Mouse (Mus musculus): Measurements from ENCODE around the gene Alkbh2. TPM values are rescaled to one million over a fixed set of nuclear protein-coding genes. Genes with fewer than 3 reads are reported as not detected.

Gene Alkbh2
- polyA plus RNA-seq, 1 experiment from 2014 or later, result 11.0 TPM

DNA sequence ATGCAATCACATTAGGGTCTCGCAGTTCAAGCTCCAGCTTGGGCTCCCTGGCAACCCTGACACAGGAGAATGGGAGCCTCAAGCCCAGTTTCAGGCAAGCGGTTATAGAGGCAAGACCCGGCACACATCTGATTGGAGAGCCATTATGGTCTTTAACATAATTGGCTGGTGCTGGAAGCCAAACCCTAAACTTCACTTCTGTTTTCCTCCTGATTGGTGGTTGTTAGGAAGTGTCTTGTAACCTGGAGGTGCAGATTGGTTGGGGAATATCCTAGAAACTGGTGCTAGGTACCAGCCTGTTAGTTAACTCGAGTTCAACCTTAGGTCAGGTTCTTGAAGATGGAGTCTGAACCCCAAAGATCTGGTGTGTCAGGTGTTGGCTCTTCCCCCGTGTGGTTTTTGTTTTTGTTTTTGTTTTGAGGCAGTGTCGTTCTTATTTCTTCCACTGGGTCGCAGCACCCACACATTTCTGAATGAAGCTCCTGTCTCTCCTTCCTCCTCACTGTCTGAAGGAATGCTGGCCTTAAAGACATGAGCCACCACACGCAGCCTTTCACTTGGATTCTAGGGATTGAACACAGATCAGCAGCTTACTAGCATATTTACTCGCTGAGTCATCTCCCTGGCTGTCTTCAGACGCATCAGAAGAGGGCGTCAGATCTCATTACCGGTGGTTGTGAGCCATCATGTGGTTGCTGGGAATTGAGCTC lies 34.2 kb upstream of the Alkbh2 start:
- 40% methylated on average over 12 of the region's 12 CpGs for WGBS
- Histone ChIP-seq H3K27ac (ENCODE audit: poor library complexity, severe bottlenecking) (no peak overlapping the region), H3K4me3 (no peak overlapping the region), H3K9me3 (replicated peaks) (no peaks in the 10 kb centered on the region), H3K4me1 (replicated peaks) (peaks cover 4% of the 10 kb centered on the region; the same call in 1 of the 2 replicates), H3K4me2 (no peak overlapping the region), H3K36me3 (peaks cover 14% of the 10 kb centered on the region; the same call in 1 of the 2 replicates), H3K27me3 (replicated peaks) (no peaks in the 10 kb centered on the region), H3K9ac (no peak overlapping the region)
- no peak for ATAC-seq (ENCODE audit: insufficient number of reproducible peaks, low FRiP score)

DNA sequence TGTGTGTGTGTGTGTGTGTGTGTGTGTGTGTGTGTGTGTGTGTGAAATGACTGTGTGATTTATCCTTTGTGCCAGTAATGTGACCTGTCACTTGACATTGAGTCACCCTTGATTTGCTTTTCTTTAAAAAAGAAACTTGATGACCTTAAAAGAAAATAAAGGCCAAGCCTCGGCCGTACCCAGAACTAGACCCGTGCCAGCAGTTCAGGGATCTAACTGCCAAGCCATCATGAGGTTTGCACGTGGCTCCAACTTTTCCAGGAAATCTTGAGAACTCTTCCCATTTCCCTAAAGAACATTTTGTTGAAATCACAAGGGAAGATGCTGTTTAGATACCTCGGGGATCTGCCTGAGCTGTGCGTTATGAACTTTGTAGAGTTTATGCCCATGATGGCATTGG lies 33.4 kb upstream of the Alkbh2 start:
- H3K36me3 ChIP-seq, result peaks cover 9% of the 10 kb centered on the region; the same call in 1 of the 2 replicates
- no peak overlapping the region for H3K27ac ChIP-seq (ENCODE audit: poor library complexity, severe bottlenecking)
- no peak for ATAC-seq (ENCODE audit: insufficient number of reproducible peaks, low FRiP score)
- no peaks in the 10 kb centered on the region for H3K9me3 ChIP-seq (replicated peaks)
- H3K4me2 ChIP-seq, result no peak overlapping the region
- no peaks in the 10 kb centered on the region for H3K27me3 ChIP-seq (replicated peaks)
- no peak overlapping the region for H3K9ac ChIP-seq
- 88% methylated on average over 6 of the region's 6 CpGs for WGBS
- peaks cover 4% of the 10 kb centered on the region; the same call in 1 of the 2 replicates for H3K4me1 ChIP-seq (replicated peaks)
- H3K4me3 ChIP-seq, result no peak overlapping the region

DNA sequence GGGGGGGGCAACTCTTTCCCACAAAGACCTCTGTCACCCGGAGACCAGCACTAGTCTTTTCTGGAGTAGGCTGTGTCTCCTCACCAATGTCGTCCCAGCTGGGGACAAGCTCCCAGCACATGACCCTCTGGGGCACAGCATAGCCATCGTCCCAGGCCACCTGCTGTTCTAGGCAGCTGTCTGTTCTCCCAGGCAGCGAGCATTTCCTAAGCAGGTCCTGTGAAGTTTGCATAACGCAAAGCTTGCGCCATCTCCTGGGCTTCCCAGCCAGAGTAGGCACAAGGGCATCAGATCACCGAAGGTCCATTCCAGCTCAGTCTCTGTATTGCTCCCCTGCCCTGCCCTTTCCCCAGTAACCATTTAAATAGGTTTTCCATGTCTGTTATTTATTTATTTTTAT lies 29.2 kb upstream of the Alkbh2 start:
- 46% methylated on average over 7 of the region's 7 CpGs for WGBS
- Histone ChIP-seq H3K27ac (ENCODE audit: poor library complexity, severe bottlenecking) (no peak overlapping the region), H3K4me3 (no peak overlapping the region), H3K4me2 (no peak overlapping the region), H3K27me3 (replicated peaks) (no peaks in the 10 kb centered on the region), H3K4me1 (replicated peaks) (peaks cover 26% of the 10 kb centered on the region), H3K36me3 (no peaks in the 10 kb centered on the region), H3K9ac (no peak overlapping the region), H3K9me3 (replicated peaks) (no peaks in the 10 kb centered on the region)
- no peak for ATAC-seq (ENCODE audit: insufficient number of reproducible peaks, low FRiP score)

GRCm38 (mm10) chr5:114155168-114155933 lies 27.3 kb upstream of the Alkbh2 start:
- H3K9me3 ChIP-seq (replicated peaks), result no peaks in the 10 kb centered on the region
- H3K9ac ChIP-seq, result no peak overlapping the region; the same call in 1 of the 2 replicates
- no peaks in the 10 kb centered on the region for H3K36me3 ChIP-seq
- H3K4me2 ChIP-seq, result no peak overlapping the region
- ATAC-seq (ENCODE audit: insufficient number of reproducible peaks, low FRiP score), result no peak
- H3K27ac ChIP-seq (ENCODE audit: poor library complexity, severe bottlenecking), result no peak overlapping the region
- H3K4me3 ChIP-seq, result no peak overlapping the region
- no peaks in the 10 kb centered on the region for H3K27me3 ChIP-seq (replicated peaks)
- 48% methylated on average over 9 of the region's 9 CpGs for WGBS
- H3K4me1 ChIP-seq (replicated peaks), result peaks cover 36% of the 10 kb centered on the region

GRCm38 (mm10) chr5:114154765-114155164 lies 26.7 kb upstream of the Alkbh2 start:
- 82% methylated on average over 5 of the region's 5 CpGs for WGBS
- no peak for ATAC-seq (ENCODE audit: insufficient number of reproducible peaks, low FRiP score)
- Histone ChIP-seq H3K36me3 (no peaks in the 10 kb centered on the region), H3K9ac (no peak overlapping the region; the same call in 1 of the 2 replicates), H3K27me3 (replicated peaks) (no peaks in the 10 kb centered on the region), H3K27ac (ENCODE audit: poor library complexity, severe bottlenecking) (no peak overlapping the region), H3K4me1 (replicated peaks) (peaks cover 36% of the 10 kb centered on the region), H3K4me2 (no peak overlapping the region), H3K9me3 (replicated peaks) (no peaks in the 10 kb centered on the region), H3K4me3 (no peak overlapping the region)

DNA sequence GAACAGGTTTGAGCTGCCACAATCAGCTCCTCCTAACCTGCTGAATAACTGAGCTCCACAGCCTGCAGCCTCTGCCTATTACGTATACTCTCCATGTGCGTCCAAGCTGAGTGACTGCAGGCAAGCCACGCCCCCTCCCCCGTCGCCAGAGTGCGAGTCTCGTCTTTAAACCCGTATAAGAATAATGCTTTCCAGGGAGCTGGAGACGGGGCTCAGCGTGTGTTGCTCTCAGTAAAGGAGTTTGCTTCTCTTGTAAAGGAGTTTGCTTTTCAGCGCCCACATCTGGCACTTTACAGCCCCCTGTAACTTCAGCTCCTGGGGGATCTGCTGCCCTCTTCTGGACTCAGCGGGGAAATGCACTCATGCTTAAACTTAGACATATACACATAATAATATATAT lies 25.5 kb upstream of the Alkbh2 start:
- ATAC-seq (ENCODE audit: insufficient number of reproducible peaks, low FRiP score), result peak; percentile 12; the same call in 1 of the 2 replicates
- Histone ChIP-seq H3K9ac (no peak overlapping the region), H3K9me3 (replicated peaks) (no peaks in the 10 kb centered on the region), H3K36me3 (no peaks in the 10 kb centered on the region), H3K4me2 (peak overlapping the region; percentile 48), H3K4me1 (replicated peaks) (peaks cover 36% of the 10 kb centered on the region), H3K27me3 (replicated peaks) (no peaks in the 10 kb centered on the region), H3K4me3 (peak overlapping the region; percentile 23), H3K27ac (ENCODE audit: poor library complexity, severe bottlenecking) (no peak overlapping the region)
- 10% methylated on average over 12 of the region's 12 CpGs for WGBS

DNA sequence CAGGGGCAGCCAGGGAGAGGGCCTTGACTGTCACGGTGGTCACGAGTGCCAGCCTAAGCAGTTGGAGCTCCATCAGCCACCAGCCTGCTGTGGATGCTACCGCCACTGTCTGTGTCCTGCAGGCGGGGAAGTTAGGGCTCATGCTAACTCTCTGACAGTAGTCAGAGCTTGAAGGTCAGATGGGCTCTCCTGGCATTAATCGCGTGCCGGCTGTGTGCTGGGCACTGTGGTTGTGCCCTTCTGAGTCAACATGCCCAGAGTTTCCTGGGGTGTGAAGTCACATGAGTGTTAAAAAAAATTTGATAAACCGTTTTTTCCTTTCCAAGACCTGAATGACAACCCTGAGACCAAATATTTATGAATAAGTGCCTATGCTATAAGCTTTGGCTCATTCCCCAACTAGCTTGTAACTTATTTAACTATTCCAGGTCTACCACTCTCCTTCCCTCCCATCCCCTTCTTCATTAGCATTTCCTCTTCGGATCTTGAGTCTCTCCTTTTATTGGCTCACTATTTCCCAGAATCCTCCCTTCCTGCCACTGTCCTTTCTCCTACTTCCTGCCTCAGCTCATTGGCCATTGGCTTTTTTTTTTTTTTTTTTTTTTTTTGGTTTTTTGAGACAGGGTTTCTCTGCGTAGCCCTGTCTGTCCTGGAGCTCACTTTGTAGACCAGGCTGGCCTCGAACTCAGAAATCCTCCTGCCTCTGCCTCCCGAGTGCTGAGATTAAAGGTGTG lies 24.5 kb upstream of the Alkbh2 start:
- Histone ChIP-seq H3K27me3 (replicated peaks) (no peaks in the 10 kb centered on the region), H3K9me3 (replicated peaks) (no peaks in the 10 kb centered on the region), H3K4me3 (no peak overlapping the region), H3K4me1 (replicated peaks) (peaks cover 36% of the 10 kb centered on the region), H3K27ac (ENCODE audit: poor library complexity, severe bottlenecking) (no peak overlapping the region), H3K36me3 (no peaks in the 10 kb centered on the region), H3K9ac (no peak overlapping the region), H3K4me2 (no peak overlapping the region)
- no peak for ATAC-seq (ENCODE audit: insufficient number of reproducible peaks, low FRiP score)
- WGBS, result 81% methylated on average over 12 of the region's 12 CpGs

DNA sequence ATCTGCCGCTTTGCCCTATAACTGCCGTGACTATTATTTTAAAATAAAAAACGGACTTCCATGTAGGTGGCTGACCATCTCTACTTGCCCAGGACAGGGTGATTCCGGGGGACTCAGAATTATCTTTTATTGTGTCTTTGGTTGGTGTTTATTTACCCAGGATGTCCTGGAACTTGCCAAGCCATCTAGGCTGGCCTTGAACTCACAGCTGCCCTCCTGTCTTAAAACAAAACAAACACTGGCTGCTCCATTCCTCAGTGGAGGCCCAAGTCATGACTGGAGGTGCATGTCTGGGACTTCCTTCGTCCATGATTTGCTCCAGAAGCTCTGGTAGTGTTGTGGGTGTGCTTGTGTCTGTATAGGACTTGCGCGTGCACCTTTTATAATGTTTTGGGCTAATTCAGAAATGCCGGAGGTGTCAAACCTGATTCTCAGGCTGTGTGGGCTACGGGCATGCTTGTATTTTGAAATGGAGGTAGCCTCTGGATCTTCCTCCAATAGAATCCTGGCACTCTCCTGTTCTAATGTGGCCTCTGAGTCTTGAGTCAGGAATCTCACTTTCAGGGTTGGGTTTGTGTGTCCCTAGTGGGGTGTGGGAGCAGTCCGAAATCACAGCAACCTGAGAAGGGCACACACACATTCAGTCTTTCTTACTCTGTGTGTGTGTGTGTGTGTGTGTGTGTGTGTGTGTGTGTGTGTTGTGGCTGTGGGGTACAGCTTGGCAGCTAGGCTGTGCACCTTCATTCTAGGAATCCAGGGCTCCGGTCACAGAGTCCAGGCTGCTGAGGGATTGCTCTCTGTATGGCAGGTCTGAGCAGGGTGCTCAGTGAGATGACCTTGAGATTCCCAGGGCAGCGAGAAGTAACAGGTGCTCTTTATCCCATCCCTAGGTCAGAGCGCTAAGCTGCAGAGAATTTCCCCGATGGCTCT lies 19.3 kb upstream of the Alkbh2 start:
- no peaks in the 10 kb centered on the region for H3K27me3 ChIP-seq (replicated peaks)
- H3K9me3 ChIP-seq (replicated peaks), result no peaks in the 10 kb centered on the region
- peak overlapping the region; percentile 70 for H3K9ac ChIP-seq
- H3K36me3 ChIP-seq, result no peaks in the 10 kb centered on the region
- peak overlapping the region; percentile 64 for H3K4me2 ChIP-seq
- H3K27ac ChIP-seq (ENCODE audit: poor library complexity, severe bottlenecking), result peak overlapping the region; percentile 97
- no peak for ATAC-seq (ENCODE audit: insufficient number of reproducible peaks, low FRiP score)
- peak overlapping the region; percentile 47 for H3K4me3 ChIP-seq
- 53% methylated on average over 14 of the region's 14 CpGs for WGBS
- H3K4me1 ChIP-seq (replicated peaks), result peaks cover 41% of the 10 kb centered on the region

GRCm38 (mm10) chr5:114146028-114146888 lies 18.2 kb upstream of the Alkbh2 start, which contains the start of gene Acacb:
Acacb (plus strand) TSS chr5:114146535.
- peaks cover 31% of the 10 kb centered on the region for H3K4me1 ChIP-seq (replicated peaks)
- H3K9ac ChIP-seq, result peak within 1 kb of the TSS; percentile 70
- 18% methylated on average over 19 of the region's 19 CpGs for WGBS
- peak within 1 kb of the TSS; percentile 97 for H3K27ac ChIP-seq (ENCODE audit: poor library complexity, severe bottlenecking)
- H3K27me3 ChIP-seq (replicated peaks), result no peaks in the 10 kb centered on the region
- no peaks in the 10 kb centered on the region for H3K9me3 ChIP-seq (replicated peaks)
- peak within 1 kb of the TSS; percentile 64 for H3K4me2 ChIP-seq
- ATAC-seq (ENCODE audit: insufficient number of reproducible peaks, low FRiP score), result peak; percentile 58
- H3K36me3 ChIP-seq, result no peaks in the 10 kb centered on the region
- H3K4me3 ChIP-seq, result peak within 1 kb of the TSS; percentile 47

All from heart, embryonic 12.5 days (tissue).